Mouse (Mus musculus) bone marrow, adult 2 months (tissue): ENCODE data around the gene Osbpl3.

Source experiments
- CTCF ChIP-seq: fragments of 200-500 bp; IDR thresholded peaks from 2 replicates; pipeline ENCODE4 v1.5.1; 2011; ENCODE audit warnings: low read length, control low read depth; ENCODE audit not compliant: control insufficient read depth, insufficient read depth
- POLR2A ChIP-seq: fragments of 200-500 bp; IDR thresholded peaks from 2 replicates; pipeline ENCODE4 v1.6.1; 2011; ENCODE audit warnings: low read depth, mild to moderate bottlenecking, control low read depth, low read length, borderline replicate concordance; ENCODE audit not compliant: control insufficient read depth

GRCm38 (mm10) chr6:50395641-50396312 is 60.2 kb downstream of the Osbpl3 start:
- TF ChIP-seq CTCF (no peak), POLR2A (no peak)
